Mouse (Mus musculus): ENCODE results near the gene Ece1.
"Not testable (repeated sequence)": the region's sequence is repeated elsewhere in the genome, so short reads cannot be mapped to it uniquely, and the experiment has no call there.

The Ece1 gene

DNA sequence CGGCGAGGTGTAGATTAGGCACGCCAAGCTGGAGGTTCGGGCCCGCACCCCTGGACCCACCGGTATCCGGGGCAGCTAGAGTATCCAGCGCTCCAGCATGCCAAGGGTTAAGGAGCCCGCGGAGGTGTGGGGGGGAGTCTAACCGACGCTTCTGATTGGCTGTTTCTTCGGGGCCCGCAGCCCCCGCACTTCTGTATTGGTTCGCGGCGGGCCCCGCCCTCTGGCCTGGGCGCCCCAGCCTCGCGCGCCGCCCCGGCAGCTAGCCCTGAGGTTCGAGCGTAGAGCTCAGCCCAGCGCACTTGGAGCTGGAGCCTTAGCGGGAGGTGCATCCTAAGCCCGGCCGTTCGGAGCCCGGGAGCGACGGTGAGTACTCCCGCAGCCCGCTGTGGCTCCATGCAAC lies at the start of gene Ece1:
Gene Ece1, plus strand, starts transcription at position 219 of the 400 bp plus-strand sequence.
- in situ Hi-C loops (cut with MboI, MseI) = no loop called here

DNA sequence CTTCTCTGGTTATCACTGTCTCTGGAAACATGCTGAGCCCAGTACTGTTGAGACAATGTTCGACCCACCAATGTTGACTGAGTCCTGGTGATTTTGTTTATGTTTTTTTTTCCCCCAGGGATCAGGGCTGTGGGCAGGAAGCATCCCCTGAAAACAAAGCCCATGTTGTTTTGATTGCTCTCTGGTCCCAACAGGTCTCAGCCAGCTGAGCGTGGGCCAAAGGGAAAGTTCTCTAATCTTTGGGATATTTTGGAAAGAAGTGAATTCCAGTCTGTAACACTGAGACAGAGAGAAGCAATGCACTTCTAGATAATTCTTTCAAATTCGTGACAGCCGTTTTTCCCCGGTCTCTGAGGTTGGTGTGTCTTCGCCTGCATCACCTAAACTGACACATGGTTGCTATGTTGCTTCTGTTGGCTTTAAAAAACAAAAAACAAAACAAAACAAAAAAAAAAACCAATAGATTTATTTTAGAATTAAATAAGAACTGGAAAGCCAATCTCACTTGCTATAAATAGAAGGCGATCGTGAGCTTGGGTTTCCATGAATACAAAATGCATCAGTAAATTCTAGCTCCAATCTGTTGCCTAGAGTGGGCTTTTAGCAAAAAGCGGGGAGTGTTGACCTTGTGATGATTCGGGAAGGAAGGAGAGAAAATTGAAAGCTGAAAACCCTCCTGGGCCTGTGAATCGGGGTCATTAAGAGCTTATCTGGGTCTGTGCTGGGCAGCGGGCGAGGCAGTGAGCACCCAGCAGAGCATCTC lies 48.9 kb upstream of the Ece1 start:
- in situ Hi-C loops (cut with MboI, MseI) = loop anchor here (5.0 kb wide), 1 partner anchor 1366 kb away; no protein-coding TSS in a partner anchor

DNA sequence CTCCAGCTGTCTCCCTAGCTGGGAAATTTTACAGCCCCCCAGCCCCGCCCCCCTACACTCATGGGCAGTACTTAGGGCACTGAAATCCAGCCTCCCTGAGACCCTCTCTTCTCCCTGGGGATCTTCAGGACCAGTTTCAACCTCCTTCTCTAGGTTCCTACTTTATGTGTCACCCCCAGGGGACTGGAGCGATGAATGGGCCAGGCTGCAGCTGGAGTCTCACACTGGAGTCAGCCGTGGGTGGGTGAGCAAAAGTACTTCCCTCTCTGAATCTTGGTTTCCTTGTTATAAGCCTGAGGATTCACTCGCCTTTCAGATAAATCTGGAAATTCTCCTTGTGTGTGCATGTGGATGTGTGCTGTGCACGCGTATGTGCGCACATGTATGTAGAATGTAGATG lies 47.9 kb upstream of the Ece1 start:
- in situ Hi-C loops (cut with MboI, MseI) = loop anchor here (5.0 kb wide), 1 partner anchor 1367 kb away; no protein-coding TSS in a partner anchor

GRCm38 (mm10) chr4:137815473-137815872 lies 46.6 kb upstream of the Ece1 start:
- in situ Hi-C loops (cut with MboI, MseI) = no loop called here

- in situ Hi-C loops (cut with MboI, MseI) = no loop called here
Measured at GRCm38 (mm10) chr4:137816216-137816615, 45.8 kb upstream of the Ece1 start.

DNA sequence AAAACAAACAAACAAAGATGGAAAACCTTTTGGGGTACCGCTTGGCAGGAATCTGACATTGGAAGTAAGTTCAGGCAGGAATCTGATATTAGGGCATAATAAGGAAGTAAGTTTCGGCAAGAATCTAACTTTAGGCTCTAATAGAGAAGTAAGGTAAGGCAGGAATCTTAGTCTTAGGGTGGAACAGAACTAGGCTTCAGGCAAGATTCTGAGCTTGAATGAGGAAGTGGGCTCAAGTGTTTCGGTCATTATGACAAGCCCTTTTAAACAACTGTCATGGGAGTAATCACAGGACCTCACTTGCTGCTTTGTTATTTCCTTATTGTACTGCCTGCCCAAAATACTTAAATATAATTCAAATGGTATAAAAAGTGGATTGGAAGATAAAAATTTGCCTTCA lies 43.7 kb upstream of the Ece1 start:
- in situ Hi-C loops (cut with MboI, MseI) = no loop called here

DNA sequence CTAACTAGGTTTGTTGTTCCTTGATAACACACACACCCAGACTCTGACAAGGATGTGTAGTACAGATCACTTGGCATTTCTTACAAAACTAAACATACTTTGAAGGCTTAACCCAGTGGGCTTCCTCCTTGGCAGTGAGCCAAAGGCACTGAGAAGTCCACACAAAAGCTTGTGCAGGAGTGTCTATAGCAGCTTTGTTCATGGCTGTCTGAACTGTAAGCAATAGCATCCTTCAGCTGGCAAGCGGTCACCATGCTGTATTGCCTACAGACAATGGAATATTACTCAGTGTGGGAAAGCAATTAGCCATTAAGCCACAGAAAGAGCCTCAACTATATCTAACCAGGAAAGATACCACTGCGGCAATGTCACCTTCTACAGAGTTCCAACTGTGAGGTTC lies 42.5 kb upstream of the Ece1 start:
- in situ Hi-C loops (cut with MboI, MseI) = no loop called here

DNA sequence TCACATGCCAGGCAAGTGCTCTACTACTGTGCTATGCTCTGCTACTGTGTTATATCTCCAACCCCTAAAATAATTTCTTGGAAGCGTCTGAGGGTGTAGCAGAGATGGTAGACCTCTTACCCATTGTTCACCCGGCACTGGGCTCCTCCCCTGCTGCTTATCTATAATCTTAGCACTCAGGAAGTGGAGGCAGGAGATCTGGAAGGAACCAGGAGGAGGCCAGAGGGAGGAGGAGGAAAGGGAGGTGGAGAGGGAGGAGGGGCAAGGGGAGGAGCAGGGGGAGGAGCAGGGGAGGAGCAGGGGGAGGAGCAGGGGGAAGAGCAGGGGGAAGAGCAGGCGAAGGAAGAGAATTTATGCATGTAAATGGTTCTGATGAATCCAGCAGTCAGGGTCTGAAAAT lies 41.3 kb upstream of the Ece1 start:
- in situ Hi-C loops (cut with MboI, MseI) = no loop called here

DNA sequence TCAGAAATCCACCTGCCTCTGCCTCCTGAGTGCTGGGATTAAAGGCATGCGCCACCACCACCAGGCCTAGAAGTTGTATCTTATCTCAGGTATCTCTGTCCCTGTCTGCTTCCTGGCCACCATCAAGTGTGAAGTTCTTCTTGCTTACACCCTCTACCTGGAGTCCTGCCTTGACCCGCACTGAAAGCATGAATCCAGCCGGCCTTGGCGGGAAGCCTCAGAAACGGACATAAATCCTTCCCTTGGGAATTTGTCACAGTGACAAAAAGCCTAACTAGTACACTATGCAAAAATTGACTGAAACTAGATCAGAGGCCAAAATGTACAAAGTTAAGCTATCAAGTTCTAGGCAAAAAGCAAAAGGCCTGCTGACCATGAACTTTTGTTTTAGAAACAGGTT lies 39.5 kb upstream of the Ece1 start:
- in situ Hi-C loops (cut with MboI, MseI) = no loop called here

GRCm38 (mm10) chr4:137823542-137823941 lies 38.5 kb upstream of the Ece1 start:
- in situ Hi-C loops (cut with MboI, MseI) = no loop called here

DNA sequence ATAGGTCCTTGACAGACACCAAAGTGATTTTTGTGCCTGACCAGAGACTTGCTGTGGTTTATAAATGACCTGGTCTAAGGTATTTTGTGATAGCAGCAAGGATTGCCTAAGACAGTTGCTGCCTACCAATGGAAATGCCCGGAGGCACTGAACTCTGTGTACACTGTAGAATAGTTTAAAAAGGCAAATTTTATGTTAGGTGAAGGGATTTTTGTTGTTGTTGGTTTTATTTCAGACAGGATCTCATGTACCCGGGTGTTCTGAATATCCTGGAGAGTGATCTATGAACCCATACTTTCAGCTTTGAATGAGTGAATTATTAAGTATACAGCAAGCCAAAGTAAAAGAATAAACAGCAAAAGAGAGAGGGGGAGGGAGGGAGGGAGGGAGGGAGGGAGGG lies 37.2 kb upstream of the Ece1 start:
- in situ Hi-C loops (cut with MboI, MseI) = no loop called here

DNA sequence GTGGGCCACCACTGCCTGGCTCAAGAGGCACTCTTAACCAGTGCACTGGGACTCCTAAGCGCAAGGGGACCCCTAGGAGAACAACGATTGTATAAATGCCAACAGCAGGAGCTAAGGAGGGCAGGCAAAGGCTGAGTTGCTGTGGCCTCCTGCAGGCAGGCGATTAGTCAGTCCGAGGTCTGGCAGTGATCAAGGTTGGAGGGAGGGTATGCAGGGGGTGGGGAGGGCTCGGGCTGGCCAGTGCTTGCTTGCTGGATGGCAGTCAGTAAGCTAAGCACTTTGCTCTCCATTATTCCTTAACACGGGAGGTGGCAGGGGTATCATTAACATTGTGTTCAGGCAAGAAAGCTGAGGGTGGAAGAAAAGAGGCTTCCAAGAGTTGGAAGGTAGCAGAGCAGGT lies 31.7 kb upstream of the Ece1 start:
- in situ Hi-C loops (cut with MboI, MseI) = no loop called here

GRCm38 (mm10) chr4:137831598-137831997 lies 30.4 kb upstream of the Ece1 start:
- in situ Hi-C loops (cut with MboI, MseI) = no loop called here

- in situ Hi-C loops (cut with MboI, MseI) = loop anchor here (5.0 kb wide), 1 partner anchor 108 kb away; no protein-coding TSS in a partner anchor
Measured at GRCm38 (mm10) chr4:137835624-137836337, 26.3 kb upstream of the Ece1 start.

- in situ Hi-C loops (cut with MboI, MseI) = loop anchor here (5.0 kb wide), 1 partner anchor 109 kb away; no protein-coding TSS in a partner anchor
Measured at GRCm38 (mm10) chr4:137836741-137837140, 25.3 kb upstream of the Ece1 start.

- in situ Hi-C loops (cut with MboI, MseI) = loop anchor here (5.0 kb wide), 1 partner anchor 110 kb away; no protein-coding TSS in a partner anchor
Measured at GRCm38 (mm10) chr4:137837792-137838191, 24.2 kb upstream of the Ece1 start.

DNA sequence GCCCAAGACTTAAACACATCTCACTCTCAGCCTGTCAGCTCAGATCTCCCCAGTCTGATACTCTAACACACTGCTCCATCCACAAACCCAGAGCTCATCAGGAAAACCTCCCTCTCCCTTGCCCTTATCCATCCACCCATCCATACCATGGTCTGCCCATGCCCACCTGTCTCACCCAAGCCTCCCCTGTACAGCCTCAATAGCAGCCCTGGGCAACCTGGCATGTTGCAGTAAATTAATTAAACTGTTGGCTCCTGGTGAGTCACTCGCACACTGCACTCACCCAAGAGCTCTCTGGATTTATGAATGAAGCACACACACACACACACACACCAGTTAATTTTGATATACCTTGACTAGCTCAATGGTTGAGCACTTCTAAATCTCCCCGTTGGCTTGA lies 23.2 kb upstream of the Ece1 start:
- in situ Hi-C loops (cut with MboI, MseI) = loop anchor here (5.0 kb wide), 1 partner anchor 111 kb away; no protein-coding TSS in a partner anchor

DNA sequence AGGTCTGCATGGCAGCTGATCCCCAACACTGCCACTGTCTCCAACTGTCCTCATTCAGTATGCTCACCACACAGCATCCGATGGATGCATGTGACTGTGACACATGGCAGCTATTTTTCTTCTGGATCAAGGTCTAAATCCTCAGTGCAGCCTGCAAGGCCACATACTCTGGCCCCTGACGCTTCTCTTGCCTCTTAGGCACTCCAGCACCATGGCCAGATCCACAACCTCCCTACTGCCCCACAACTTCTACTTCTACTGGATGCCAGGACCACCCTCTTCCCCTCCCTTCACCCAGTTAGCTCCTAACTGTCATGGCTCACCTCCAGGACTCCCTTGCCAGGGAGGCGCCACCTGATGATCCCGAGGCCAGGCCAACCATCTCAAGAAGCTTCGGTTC lies 22.6 kb upstream of the Ece1 start:
- in situ Hi-C loops (cut with MboI, MseI) = loop anchor here (5.0 kb wide), 1 partner anchor 112 kb away; no protein-coding TSS in a partner anchor

GRCm38 (mm10) chr4:137844656-137845055 lies 17.4 kb upstream of the Ece1 start:
- in situ Hi-C loops (cut with MboI, MseI) = no loop called here

- in situ Hi-C loops (cut with MboI, MseI) = not testable (repeated sequence)
Measured at GRCm38 (mm10) chr4:137847651-137848050, 14.4 kb upstream of the Ece1 start.

GRCm38 (mm10) chr4:137850161-137850560 lies 11.9 kb upstream of the Ece1 start:
- in situ Hi-C loops (cut with MboI, MseI) = loop anchor here (5.0 kb wide), 1 partner anchor 102 kb away; no protein-coding TSS in a partner anchor

DNA sequence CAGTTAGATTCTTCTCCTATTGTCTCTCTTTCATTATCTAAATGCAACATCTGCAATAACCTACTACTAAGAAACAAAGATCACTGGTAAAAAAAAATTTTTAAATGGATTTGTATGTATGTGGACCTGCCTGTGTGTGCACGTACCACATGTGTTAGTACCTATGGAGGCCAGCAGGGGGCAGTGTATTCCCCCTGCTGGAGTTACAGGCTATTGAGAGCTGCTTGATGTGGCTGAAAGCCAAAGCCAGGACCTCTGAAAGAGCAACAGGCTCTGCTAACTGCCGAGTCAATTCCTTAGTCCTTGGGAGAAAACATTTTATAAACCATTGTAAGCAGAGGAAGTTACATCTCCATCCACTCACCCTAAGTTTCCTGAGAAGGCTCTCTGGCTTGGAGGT lies 10.6 kb upstream of the Ece1 start:
- in situ Hi-C loops (cut with MboI, MseI) = loop anchor here (5.0 kb wide), 1 partner anchor 101 kb away; no protein-coding TSS in a partner anchor
